Mouse (Mus musculus) ovary, adult 18-20 months (tissue): Measurements from ENCODE around the gene Cfap43.
"Not testable (repeated sequence)": the region's sequence is repeated elsewhere in the genome, so short reads cannot be mapped to it uniquely, and the experiment has no call there.

Experiments
- DNase-seq: peaks from one replicate; pipeline ENCODE4 v3.0.0; 2022; ENCODE audit warnings: low spot score, mixed read lengths

The Cfap43 gene

GRCm38 (mm10) chr19:47853951-47854795 is 64.9 kb downstream of the Cfap43 start:
- DNase-seq: no peak

DNA sequence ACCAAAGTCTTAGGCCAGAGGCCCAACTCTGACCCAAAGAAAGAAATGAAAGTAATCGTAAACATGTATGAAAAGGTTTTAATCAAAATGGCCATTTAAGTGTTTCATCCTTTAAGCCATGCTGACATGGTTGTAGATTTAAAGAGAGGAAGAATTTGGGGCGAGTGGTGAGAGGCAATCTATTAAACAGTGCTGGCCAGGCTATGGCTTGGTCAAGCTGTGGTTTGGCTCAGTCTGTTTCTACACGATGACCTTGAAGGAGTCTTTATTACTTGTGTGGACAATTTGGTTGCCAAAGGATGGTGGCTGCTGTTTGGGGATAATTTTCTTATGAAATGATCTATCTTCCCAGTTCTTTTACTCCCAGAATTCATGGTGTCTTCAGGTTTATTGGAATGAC is 66.0 kb downstream of the Cfap43 start:
- DNase-seq: no peak

- DNase-seq: not testable (repeated sequence)
Observed at GRCm38 (mm10) chr19:47852131-47852530, 67.0 kb downstream of the Cfap43 start.

DNA sequence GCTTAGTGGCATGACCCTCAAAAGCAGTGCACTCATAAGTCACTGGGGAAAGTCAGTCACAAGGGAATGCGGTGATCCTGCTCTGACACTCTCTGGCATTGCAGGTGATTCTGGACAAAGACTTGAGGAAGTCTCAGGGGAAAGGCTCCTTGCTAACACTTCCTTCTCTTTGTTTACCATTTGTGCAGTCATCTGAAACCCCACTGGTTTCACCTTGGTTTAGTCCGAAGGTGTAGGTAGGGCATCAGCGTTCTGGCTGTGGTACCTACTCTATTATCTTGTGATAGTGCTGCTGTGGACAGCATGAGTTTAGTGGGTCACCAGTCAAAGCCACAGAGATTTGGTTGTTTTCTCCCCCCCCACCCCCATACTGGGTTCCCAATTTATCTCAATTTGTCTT is 69.4 kb downstream of the Cfap43 start:
- DNase-seq: no peak

GRCm38 (mm10) chr19:47841234-47841633 is 77.9 kb downstream of the Cfap43 start:
- DNase-seq: not testable (repeated sequence)

- DNase-seq: no peak
Observed at GRCm38 (mm10) chr19:47837527-47837901, 81.6 kb downstream of the Cfap43 start.

GRCm38 (mm10) chr19:47836701-47837526 is 82.2 kb downstream of the Cfap43 start:
- peak; percentile 24 for DNase-seq

DNA sequence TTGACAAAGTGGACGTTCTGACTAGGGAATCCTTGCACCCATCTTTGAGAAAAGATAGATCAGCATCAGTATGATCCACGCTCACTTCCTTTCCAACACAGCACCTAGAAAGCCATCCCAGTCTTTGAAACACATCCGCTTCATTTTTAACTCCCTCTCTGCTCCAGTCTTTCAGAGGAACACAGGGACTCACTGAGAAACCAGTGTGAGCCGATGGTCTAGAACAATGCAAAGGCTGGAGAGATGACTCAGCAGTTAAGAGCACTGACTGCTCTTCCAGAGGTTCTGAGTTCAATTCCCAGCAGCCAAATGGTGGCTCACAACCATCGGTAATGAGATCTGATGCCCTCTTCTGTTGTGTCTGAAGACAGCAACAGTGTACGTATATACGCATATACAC is 83.3 kb downstream of the Cfap43 start:
- no peak for DNase-seq

GRCm38 (mm10) chr19:47834614-47835013 is 84.5 kb downstream of the Cfap43 start:
- no peak for DNase-seq

- no peak for DNase-seq
Observed at GRCm38 (mm10) chr19:47832316-47832715, 86.8 kb downstream of the Cfap43 start.

DNA sequence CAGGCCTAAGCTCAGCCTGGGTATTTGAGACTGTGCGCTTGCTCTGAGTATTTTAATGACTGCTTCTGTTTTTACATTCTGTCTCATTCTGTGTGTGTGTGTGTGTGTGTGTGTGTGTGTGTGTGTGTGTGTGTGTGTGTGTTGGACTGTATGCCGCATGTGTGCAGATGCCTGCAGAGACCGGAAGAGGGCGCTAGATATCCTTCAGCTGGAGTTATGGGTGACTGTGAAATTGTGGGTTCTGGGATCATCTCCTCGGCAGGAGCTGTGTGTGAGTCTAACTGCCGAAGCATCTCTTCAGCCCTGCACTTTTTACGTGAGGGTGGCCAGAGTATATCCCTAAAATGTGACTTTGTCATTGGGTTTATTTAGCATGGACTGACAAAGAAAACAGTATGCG is 88.0 kb downstream of the Cfap43 start:
- DNase-seq: no peak

DNA sequence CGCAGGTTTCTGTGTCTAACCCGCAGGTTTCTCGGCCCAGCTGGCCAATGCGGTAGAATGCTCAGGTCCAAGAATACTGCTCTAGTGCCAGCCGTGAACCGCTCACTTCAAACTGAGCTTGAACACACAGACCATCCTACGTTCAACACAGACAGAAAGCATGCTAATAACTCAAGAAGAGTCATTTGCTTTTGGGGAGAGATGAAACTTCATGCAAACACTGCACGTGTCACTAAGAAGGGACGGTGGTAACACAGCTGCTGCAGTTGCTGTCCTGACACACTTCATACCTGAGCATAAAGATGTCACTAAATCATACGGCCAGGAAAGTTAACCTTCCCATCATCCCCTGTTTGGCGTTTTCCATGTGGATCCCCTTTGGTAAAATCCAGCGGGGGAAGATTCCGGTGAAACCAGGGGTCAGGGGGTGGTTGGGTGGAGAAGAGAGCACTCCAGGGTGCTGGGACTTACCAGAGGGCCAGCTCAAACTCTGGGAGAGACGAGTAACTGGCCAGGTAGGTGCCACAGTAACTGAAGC is 89.1 kb downstream of the Cfap43 start:
- DNase-seq: no peak

DNA sequence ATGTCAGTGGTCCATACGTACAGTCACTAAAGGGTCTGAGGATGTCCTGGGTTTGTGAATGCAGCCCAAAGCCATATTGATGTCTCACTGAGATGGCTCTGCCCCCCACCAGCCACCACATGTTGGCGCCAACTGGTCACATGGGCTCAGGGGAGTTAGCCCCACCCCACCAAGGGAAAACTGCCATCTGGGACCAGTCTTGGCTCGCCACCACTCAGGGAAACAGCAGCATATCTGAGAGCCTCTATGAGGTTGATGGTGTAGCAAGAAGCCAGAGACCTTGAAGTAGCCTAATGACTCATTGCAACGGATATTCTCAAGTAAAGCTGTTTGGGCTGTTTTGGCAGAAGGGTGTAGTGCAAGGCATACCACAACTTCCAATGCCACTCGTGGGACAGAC is 95.1 kb downstream of the Cfap43 start:
- DNase-seq: no peak

- no peak for DNase-seq
Observed at GRCm38 (mm10) chr19:47822143-47822796, 96.8 kb downstream of the Cfap43 start.

DNA sequence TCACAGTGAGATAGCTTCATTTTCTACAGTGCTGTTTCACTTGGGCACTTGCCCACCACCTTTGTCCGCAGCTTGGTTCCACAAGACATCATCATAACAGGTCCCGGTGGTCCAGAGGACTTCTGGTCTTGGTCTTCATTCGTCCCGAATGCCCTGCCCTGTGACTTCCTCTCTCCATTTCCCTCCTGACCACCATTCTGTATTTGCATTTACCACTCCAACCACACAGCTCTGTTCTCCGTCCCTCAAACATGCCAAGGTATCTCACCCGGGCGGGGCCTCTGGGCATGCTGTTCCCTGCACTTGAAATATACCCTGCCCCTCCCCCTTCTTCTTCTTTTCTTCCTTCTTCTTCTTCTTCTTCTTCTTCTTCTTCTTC is 97.6 kb downstream of the Cfap43 start:
- no peak for DNase-seq

GRCm38 (mm10) chr19:47820832-47821493 is 98.1 kb downstream of the Cfap43 start:
- peak; percentile 17 for DNase-seq

DNA sequence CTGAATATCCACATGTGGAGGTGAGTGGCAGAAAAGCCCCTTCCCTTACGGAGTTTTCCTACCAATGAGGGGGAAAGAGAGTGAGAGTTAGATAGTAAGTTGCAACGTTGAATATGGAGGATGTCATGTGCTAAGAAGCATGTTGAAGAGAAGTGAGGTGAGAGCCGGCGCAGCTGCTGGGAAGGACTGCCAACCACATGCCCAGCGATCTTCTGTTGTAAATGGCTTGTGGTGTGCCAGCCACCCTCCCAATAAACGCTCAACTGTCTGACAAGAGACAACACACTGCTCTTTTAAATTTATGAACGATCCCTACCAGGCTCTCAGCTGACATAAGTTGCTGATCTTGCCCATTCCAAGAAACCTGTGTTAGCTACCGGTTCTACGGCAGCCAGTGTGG is 101.4 kb downstream of the Cfap43 start:
- no peak for DNase-seq

DNA sequence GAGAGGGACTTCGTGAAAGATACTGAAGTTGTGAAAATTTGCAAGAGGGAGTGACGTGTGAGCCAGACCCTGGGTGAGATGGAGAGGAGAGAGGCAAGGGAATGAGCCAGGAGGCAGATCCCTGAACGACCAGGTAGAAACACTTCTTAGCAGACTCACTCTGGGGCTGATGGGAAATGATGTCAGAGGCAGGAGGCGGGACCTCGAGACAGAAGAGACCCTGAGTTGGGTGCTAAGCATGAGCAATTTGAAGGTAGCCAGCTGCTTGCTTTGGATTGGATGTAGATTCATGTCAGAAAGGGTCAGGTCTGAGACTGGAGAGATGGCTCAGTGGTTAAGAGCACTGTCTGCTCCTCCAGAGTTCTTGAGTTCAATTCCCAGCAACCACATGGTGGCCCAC is 104.4 kb downstream of the Cfap43 start:
- DNase-seq: no peak

GRCm38 (mm10) chr19:47812091-47812490 is 107.0 kb downstream of the Cfap43 start:
- no peak for DNase-seq

- DNase-seq: no peak
Observed at GRCm38 (mm10) chr19:47798583-47798982, 120.5 kb downstream of the Cfap43 start.

DNA sequence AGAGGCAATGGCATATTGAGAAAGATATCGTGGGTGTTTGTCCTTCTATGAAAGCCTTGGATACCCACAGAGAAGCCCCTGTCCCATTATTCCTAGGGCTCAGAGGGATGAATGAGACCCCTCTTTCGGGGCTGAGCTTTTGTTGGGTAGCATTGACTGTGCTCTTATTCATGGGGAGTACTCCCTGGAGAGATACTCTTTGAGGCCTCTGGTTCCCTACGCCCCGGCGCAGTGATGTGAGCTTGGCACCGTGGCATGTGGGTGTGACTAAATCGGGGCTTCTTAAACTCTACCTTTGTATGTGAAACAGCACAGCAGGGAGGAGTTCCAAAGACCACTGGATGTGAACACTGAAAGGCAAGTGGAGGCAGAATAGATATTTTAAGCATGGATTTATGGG is 122.4 kb downstream of the Cfap43 start:
- no peak for DNase-seq
